Mouse (Mus musculus): Measurements from ENCODE around the gene Car2.

DNA sequence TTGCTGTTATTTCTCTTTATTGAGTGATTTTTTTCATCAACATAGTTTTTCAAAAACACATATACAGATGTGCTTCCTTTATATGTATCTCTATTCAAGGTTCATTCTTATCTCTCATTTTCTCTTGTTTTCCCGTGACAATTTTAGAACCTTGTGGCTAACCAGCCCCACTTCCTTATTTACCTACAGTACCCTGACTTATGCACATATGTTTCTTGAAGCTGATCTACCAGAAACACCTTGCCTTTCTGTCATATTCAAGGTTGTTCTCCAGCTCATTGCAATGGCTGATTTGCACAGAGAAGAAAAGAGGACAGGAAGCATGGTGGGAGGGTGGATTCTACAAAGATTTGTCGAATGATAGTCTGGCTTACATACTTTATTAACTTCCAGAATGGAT is 29.3 kb downstream of the Car2 start:
- TF ChIP-seq GATA2 (IDR thresholded peaks at IDR 0.05; ENCODE audit: borderline replicate concordance, low read depth, low read length) (no peak), GATA1 (IDR thresholded peaks at IDR 0.05; ENCODE audit: borderline replicate concordance, low read length) (no peak), CTCF (IDR thresholded peaks at IDR 0.05; ENCODE audit: low read depth, low read length) (no peak), TAL1 (conservative IDR thresholded peaks at IDR 0.05; ENCODE audit: low read depth, low read length) (peak; percentile 77)
